Mouse (Mus musculus) heart, adult 18-20 months (tissue): ENCODE data around the gene Iqschfp. TPM values are rescaled to one million over a fixed set of nuclear protein-coding genes. Genes with fewer than 3 reads are reported as not detected.

Source experiments
- DNase-seq, 2 experiments: peaks; one replicate each; pipeline ENCODE4 v3.0.0; 2021 to 2022; ENCODE audit warnings: mixed read lengths in 1 of 2
- total RNA-seq, 2 experiments: library from RNA; stranded (reverse); gene quantifications; 2 replicates each; pipeline ENCODE4 v1.2.3; 2021

The Iqschfp gene
- total RNA-seq, 2 experiments from 2014 or later, result not detected

- no peak for DNase-seq
These were observed 460.9 kb downstream of the Iqschfp start for GRCm38 (mm10) chr3:68352961-68353360.

- DNase-seq, result no peak
These were observed 461.5 kb downstream of the Iqschfp start for GRCm38 (mm10) chr3:68353492-68353891.

- DNase-seq, result no peak
These were observed 464.5 kb downstream of the Iqschfp start for GRCm38 (mm10) chr3:68356516-68356915.

- DNase-seq, result no peak
These were observed 476.0 kb downstream of the Iqschfp start for GRCm38 (mm10) chr3:68368029-68368428.

GRCm38 (mm10) chr3:68372925-68373324 lies 480.9 kb downstream of the Iqschfp start:
- DNase-seq, result no peak

- peak; percentile 7 to 20 for DNase-seq
These were observed 483.1 kb downstream of the Iqschfp start for GRCm38 (mm10) chr3:68375100-68375508.

DNA sequence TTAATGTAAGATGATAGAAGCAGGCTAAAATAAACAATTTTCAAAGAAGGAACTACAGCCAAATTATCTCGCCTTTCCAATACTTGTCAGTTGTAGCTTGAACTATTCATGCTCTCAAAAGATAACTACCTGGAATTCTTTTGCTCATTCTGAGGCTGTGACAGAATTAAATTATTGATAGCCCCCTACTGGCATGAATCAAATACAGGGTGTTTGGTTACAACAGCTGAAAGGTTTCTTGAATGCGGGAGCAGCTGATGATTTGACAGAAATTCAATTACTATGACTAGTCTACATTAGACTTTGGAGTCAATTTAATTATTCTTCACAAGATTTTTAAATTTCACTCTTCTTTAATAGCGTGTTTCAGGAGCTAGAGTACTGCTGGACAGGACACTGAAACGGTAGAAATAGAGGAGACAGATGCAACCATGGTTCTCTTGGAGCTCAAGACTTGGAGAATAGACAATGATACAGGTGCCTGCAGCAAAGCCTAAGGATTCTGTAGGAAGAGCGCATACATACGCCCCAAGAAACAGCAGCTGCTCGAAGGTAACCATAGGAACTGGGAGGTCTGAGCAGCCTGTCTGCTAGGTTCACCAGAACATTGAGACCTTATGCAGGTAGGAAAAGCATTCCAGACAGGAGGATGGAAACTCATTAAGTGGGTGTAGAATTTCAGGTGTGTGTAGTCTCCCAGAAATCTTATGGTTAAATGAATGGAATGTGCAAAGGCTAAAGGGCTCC lies 485.6 kb downstream of the Iqschfp start:
- no peak for DNase-seq

DNA sequence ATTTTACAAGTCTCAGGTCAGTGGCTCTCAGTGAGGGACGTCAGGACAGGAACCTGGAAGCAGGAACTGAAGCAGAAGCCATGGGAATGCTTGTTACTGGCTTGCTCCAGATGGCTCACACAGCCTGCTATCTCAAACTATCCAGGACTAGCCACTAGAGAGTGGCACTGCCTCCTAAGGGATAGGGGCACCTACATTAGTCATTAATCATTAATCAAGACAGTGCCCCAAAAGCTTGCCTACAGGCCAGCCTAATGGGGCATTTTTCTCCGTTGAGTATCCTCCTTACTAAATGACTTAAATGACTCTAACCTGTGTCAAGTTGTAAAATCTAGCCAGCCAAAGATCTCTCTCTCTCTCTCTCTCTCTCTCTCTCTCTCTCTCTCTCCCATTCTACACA lies 486.8 kb downstream of the Iqschfp start:
- DNase-seq, result no peak

GRCm38 (mm10) chr3:68379242-68379641 lies 487.2 kb downstream of the Iqschfp start:
- no peak for DNase-seq

DNA sequence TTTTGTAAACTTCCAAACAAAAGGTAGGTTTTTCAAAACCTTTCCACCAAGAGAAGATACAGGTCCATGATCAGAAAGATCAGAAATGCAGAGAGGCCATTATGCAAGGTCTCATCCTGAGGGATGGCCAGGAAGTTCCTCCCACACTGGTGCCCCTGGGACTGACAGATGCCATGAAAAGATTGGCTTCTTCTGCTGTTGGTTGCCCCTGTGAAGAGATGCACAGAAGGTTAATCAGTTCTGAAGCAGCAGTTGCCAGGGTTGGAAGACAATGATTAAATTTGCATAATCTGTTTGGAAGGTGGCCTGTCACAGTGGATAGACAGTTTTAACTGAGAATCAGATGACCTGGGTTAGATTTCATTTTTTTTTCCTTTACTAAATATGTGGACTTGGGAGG lies 491.6 kb downstream of the Iqschfp start:
- DNase-seq, result no peak

- no peak for DNase-seq
These were observed 493.5 kb downstream of the Iqschfp start for GRCm38 (mm10) chr3:68385544-68385943.

GRCm38 (mm10) chr3:68388023-68388422 lies 496.0 kb downstream of the Iqschfp start:
- no peak for DNase-seq

DNA sequence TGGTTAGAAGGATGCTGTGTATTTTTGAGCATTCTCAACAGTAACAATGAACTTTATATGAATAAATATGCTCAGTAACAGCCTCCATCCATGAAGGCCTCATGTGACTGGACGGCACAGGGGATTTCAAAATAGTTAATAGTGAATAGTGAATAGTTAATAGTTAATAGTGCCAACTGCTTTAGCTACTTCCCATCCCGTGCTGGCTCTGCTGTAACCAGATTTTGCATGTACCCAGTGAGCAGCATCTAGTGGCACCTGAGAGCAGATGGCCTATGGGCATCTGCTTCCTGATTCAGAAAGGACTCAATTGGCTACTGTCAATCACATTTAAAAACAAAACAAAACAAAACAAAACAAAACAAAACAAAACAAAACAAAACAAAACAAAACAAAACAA lies 501.5 kb downstream of the Iqschfp start:
- DNase-seq, result no peak

- no peak for DNase-seq
These were observed 506.7 kb downstream of the Iqschfp start for GRCm38 (mm10) chr3:68398691-68399090.

- no peak for DNase-seq
These were observed 508.1 kb downstream of the Iqschfp start for GRCm38 (mm10) chr3:68400121-68400520.

- DNase-seq, result peak; percentile 2 to 9
These were observed 511.3 kb downstream of the Iqschfp start for GRCm38 (mm10) chr3:68403343-68403742.

DNA sequence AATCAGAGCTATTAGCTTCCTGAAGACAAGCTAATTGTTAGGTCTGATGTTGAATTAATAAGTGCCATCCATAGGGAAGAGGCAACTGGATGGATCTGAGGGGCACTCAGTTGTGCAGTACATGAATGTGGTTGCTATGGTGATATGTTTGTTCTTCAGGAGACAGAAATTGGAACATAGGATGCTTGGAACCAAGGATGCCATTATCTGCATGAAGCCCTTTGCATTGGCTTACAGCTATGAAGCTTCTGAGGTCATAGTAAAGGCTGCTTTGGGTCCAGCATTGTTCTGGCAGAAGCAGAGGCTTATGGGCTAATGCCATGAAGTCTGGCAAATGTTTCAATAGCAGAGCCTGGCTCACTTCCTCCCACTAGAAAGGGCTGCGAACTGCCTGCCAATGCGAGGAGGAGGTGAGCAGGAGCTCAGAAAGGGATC lies 511.8 kb downstream of the Iqschfp start:
- DNase-seq, result peak; percentile 8 to 32

DNA sequence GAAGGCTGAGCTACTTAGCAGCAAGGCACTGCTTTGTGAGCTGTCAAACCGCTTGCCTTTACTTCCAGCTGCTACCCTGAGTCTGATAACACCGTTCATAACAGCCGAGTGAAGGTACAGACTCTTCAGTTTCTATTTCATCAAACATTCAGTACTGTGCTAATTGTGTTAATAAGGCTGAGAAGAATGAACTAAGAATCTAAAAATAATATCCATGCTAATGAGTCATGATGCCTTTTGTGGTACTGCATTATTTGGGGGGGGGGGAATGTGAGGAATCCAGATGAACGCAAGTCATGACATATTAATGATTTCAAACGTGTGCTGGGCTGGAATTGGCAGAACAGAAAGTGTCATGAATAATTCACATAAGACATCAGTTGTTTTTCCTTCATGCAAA lies 513.7 kb downstream of the Iqschfp start:
- DNase-seq, result no peak

- DNase-seq, result no peak
These were observed 520.2 kb downstream of the Iqschfp start for GRCm38 (mm10) chr3:68412262-68412661.

DNA sequence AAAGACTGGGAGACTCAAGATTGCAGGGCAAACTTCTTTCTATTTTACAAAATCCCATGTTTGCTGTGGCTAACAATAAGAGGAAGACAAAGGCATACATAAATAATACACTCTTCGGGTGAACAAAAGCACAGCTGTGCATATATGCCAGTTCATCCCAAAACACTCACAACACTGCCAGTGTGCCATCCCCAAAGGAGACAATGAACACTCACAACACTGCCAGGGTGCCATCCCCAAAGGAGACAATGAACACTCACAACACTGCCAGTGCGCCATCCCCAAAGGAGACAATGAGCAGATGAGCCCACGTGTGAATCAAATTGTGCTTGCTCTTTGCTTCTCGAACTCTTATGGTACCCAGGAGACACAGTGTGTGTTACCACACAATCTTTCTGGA lies 527.8 kb downstream of the Iqschfp start:
- no peak for DNase-seq

- no peak for DNase-seq
These were observed 528.9 kb downstream of the Iqschfp start for GRCm38 (mm10) chr3:68420927-68421326.

GRCm38 (mm10) chr3:68421849-68422248 lies 529.8 kb downstream of the Iqschfp start:
- DNase-seq, result no peak

- DNase-seq, result no peak
These were observed 536.0 kb downstream of the Iqschfp start for GRCm38 (mm10) chr3:68428081-68428480.

DNA sequence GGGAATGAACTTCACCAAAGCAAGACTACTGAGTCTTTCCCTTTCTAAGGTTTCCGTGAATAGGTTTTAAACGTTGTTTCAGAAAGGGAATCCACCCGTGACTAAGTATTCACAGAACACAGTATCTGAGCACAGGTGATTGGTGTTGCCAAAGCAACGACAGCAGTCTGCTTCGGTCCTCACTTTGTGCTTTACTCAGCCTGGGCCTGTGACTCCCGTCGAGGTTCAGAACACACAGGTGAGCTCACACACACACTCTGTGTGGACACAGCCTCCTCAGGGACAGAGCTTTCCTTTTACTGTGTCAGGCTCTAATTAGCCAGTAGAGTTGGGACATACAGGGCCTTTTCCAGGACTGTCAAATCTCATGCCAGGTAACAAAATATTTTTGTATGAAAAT lies 542.4 kb downstream of the Iqschfp start:
- no peak for DNase-seq
